Mouse (Mus musculus) gastrocnemius, postnatal 10 days (tissue): Measurements from ENCODE around the gene Rin3. TPM values are rescaled to one million over a fixed set of nuclear protein-coding genes. Genes with fewer than 3 reads are reported as not detected.

Experiments
- DNase-seq: peaks from one replicate; pipeline ENCODE4 v3.0.0; 2021; ENCODE audit warnings: mixed read lengths
- total RNA-seq, 2 experiments: library from RNA; stranded (reverse); gene quantifications; 2 replicates each; pipeline ENCODE4 v1.2.3; 2021

Gene Rin3
- total RNA-seq, 2 experiments from 2014 or later, result 13.2 to 21.0 TPM

DNA sequence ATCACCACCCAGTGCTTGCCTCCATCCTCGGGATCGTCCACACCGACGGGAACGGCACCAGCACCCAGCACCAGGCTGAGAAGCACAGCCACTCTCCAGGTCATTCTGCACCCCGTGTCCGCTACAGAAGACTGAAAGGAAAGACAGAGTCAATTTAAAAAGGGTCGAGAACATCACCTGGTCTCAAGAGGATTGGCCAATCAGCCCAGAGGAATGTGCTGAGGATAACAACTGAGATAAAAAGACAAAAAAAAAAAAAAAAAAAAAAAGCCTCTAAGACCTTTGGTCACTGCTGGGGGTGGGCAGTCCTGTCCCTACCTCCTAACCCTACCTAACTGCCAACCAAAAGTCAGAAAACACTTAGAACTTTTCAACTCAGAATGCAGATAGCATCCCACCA, 140.8 kb downstream of the Rin3 start:
- DNase-seq, result no peak

DNA sequence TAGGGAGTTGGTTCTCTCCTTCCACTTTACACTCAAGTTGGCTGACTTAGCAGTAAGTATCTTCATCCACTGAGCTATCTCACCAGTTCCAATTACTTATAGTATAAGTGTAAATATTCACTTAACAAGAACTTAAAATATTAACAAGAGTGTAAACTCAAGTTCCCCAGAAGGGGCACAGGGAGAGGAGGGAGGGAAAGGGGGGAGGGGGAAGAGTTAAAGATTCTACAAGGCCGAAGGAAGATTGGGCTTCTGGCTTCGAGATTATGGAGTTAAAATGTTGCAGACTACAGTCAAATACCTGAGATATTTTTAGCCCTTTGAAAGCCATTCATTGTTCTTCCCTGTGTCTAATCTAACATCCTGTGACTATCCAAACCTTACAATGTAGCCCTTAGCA, 141.6 kb downstream of the Rin3 start:
- no peak for DNase-seq

- DNase-seq, result no peak
Observed at GRCm38 (mm10) chr12:102425048-102425578, 142.3 kb downstream of the Rin3 start.

GRCm38 (mm10) chr12:102426285-102426684, 143.4 kb downstream of the Rin3 start:
- DNase-seq, result no peak

GRCm38 (mm10) chr12:102429656-102430055, 146.8 kb downstream of the Rin3 start:
- no peak for DNase-seq

- no peak for DNase-seq
Observed at GRCm38 (mm10) chr12:102430228-102430627, 147.4 kb downstream of the Rin3 start.

DNA sequence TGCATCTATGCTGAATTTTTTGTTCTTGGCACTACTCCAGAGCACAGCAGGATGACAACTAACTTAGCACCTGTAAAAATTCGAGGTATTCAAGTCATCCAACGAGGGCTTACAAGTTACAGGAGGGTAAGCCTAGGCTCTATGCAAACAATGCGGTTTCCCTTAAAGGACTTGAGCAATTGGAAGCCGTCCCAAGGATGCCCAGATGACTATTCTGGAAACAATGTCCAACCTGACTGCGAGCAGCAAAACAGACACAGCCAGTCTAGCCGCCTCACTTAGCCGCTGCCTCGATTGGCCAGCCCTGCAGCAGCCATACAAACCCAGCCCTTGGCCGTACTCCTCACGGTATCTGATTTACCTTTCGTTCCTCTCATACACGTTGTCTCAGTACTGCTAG, 149.4 kb downstream of the Rin3 start:
- no peak for DNase-seq

DNA sequence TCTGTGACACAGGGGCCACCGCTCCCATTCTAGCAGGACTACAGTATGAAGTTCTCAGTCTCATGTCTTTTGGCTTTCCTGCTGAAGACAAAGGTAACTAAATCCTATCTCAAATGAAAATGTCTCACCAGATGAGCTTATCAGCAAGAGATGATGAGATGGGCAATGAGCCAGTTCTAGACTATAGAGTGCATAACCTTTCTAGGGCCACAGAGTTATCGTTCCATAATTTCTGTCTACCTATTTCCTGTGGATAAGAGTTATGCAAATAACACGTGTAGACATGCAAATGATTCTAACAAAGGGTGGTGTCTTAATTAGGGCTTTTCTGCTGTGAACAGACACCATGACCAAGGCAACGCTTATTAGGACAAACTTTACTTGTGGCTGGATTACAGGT, 151.3 kb downstream of the Rin3 start:
- DNase-seq, result no peak

DNA sequence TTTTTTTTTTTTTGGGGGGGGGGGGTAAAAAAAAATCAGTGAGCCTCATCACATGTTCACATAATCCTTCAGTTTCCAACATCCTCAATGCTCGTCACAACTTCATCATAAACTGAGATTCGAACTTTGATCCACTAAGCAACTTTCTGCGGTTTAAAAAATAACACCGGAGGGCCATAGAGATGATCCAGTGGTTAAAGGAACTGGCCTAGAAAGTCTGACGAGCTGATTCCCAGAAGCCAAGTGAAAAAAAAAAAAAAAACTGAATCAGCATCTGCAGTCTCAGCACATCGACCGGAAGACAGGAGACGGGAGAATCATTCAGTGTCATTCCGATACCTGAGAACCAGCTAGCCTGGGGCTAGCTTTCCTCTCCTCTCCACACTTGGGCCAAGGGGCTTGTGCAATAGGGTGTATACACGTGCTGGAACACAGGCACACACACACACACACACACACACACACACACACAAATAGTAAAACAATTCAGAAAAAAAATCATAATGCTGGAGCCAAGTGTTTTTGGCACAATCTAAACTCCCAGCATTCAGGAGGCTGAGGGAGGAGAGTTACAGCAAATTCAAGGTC, 154.2 kb downstream of the Rin3 start:
- DNase-seq, result no peak

GRCm38 (mm10) chr12:102437952-102438351, 155.1 kb downstream of the Rin3 start:
- no peak for DNase-seq

DNA sequence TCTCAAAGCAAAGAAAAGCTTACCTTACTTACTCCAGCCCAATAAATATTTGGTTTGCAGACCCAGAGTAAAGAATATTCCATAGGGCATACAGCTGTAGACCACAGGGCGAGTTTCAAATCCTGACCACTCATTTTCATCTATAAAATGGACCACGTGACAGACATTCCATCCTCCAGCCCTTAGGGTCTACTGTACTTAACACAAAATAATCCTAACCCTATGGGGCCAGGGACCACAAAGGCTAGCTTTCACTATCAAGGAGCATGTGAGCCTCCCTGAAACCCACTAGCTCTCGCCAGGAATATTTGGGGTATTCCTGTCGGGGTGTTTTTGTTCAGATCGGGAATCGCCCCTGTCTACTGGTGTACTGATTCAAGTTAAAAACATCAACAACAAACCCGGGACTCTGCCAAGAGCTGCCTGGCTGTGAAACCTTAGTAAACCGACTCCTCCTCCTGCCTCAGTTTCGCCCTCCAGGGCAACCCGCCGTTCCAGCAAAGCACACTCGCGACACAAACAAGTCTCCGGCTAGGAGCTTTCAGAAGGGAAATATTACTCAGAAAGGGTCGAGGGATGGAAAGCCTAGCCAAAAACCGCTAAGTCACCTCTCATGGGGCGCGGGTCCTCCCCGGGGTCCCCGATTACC, 156.3 kb downstream of the Rin3 start:
- no peak for DNase-seq

GRCm38 (mm10) chr12:102439632-102440023, 156.8 kb downstream of the Rin3 start, which contains the start of gene Lgmn:
Gene Lgmn (minus strand): TSS chr12:102439813.
- DNase-seq, result peak; percentile 98

Other genes starting within 250 kb of the Rin3 start
- gene Slc24a4, start 154.3 kb upstream of the Rin3 start, total RNA-seq, result under 1 TPM; 0.26 to 0.32 TPM
- gene Lgmn, start 156.8 kb downstream of the Rin3 start, total RNA-seq, result 100 to 1,000 TPM in 1 of 2 experiments, 10 to 100 TPM in 1; 90.0 to 100 TPM
- 10 to 100 TPM; 22.0 to 25.3 TPM for gene Golga5, start 186.1 kb downstream of the Rin3 start, total RNA-seq